Comparison of ENCODE assay signal across 12 mouse cellular contexts in genomic region chr11:63129375-63129774, GRCm38 (mm10). TPM values are rescaled to one million over a fixed set of nuclear protein-coding genes. Genes with fewer than 3 reads are reported as not detected.
DNase-seq lines count a peak whose midpoint lies in the region; ATAC-seq and TF ChIP-seq lines count a peak whose summit lies in the region.
"Had no signal": no experiment of that assay in that cellular context is flagged by ENCODE, and none has a peak within 500 bp of the region (broad histone marks: within the 10 kb centered on the region; RNA-seq: fewer than 3 reads in every experiment).

No protein-coding gene starts in this region.

- 20% methylated on average over 9 of the region's 9 CpGs for WGBS in liver, adult 2 months
- WGBS in liver, postnatal 0 days (ENCODE audit: insufficient replicate concordance) = 13% methylated on average over 9 of the region's 9 CpGs
- 26% methylated on average over 9 of the region's 9 CpGs for WGBS in heart, embryonic 15.5 days
- WGBS in stomach, postnatal 0 days = 21% methylated on average over 9 of the region's 9 CpGs
- WGBS in hindbrain, embryonic 11.5 days = 53% methylated on average over 9 of the region's 9 CpGs
- WGBS in cerebellum, adult 2 months = 45% methylated on average over 9 of the region's 9 CpGs

- peak overlapping the region; percentile 32; the same call in 1 of the 2 replicates for H3K4me3 ChIP-seq in liver, adult 2 months (ENCODE audit: insufficient read depth, low read depth, low read length)
- H3K4me3 ChIP-seq in liver, postnatal 0 days (ENCODE audit: low read depth, low read length) = no peak overlapping the region
- peak overlapping the region; percentile 24 for H3K4me3 ChIP-seq in heart, embryonic 15.5 days
- peak overlapping the region; percentile 63 for H3K4me3 ChIP-seq in stomach, postnatal 0 days (ENCODE audit: low read depth, low read length)
- H3K4me3 ChIP-seq in hindbrain, embryonic 11.5 days (ENCODE audit: low read depth, low read length) = no peak overlapping the region
- no peak overlapping the region for H3K4me3 ChIP-seq in cerebellum, adult 2 months (replicated peaks; ENCODE audit: insufficient read depth, low read depth, low read length)
- H3K4me3 ChIP-seq: embryonic facial prominence, embryonic 15.5 days; hindbrain, embryonic 12.5 days had no signal

- no peaks in the 10 kb centered on the region for H3K9me3 ChIP-seq in liver, postnatal 0 days (ENCODE audit: low read length)
- H3K9me3 ChIP-seq in heart, embryonic 15.5 days (replicated peaks) = no peaks in the 10 kb centered on the region
- no peaks in the 10 kb centered on the region for H3K9me3 ChIP-seq in stomach, postnatal 0 days (ENCODE audit: control insufficient read depth, low read length)
- H3K9me3 ChIP-seq in hindbrain, embryonic 11.5 days (ENCODE audit: control insufficient read depth, low read length) = no peaks in the 10 kb centered on the region
- H3K9me3 ChIP-seq: embryonic facial prominence, embryonic 15.5 days; hindbrain, embryonic 12.5 days had no signal

- H3K9ac ChIP-seq in liver, adult 2 months (ENCODE audit: low read depth, low read length) = no peak overlapping the region
- H3K9ac ChIP-seq in liver, postnatal 0 days (replicated peaks) = no peak overlapping the region
- H3K9ac ChIP-seq in heart, embryonic 15.5 days = no peak overlapping the region
- peak overlapping the region; percentile 41; the same call in 1 of the 2 replicates for H3K9ac ChIP-seq in stomach, postnatal 0 days (ENCODE audit: low read length)
- H3K9ac ChIP-seq in hindbrain, embryonic 11.5 days (ENCODE audit: low read depth, low read length) = no peak overlapping the region
- H3K9ac ChIP-seq: embryonic facial prominence, embryonic 15.5 days; hindbrain, embryonic 12.5 days had no signal

- TF ChIP-seq CTCF in liver, adult 2 months (IDR thresholded peaks at IDR 0.05; ENCODE audit: low read depth, low read length) = no peak
- no peak for TF ChIP-seq CTCF in liver, postnatal 0 days (IDR thresholded peaks at IDR 0.05; ENCODE audit: low read depth)
- TF ChIP-seq CTCF in stomach, postnatal 0 days (IDR thresholded peaks at IDR 0.05; ENCODE audit: low read depth) = no peak
- no peak for TF ChIP-seq CTCF in cerebellum, adult 2 months (IDR thresholded peaks at IDR 0.05; ENCODE audit: borderline replicate concordance, insufficient read depth, low read depth, low read length)

- no peak for DNase-seq in liver, adult 2 months (ENCODE audit: extremely low read depth, low read depth, low spot score)
- DNase-seq in liver, postnatal 0 days = no peak
- DNase-seq in kidney, postnatal 36 days = peak; percentile 65 to 76
- DNase-seq in stomach, postnatal 0 days (ENCODE audit: low spot score) = peak; percentile 49
- DNase-seq in hindbrain, embryonic 11.5 days (ENCODE audit: low spot score) = no peak
- no peak for DNase-seq in embryo, embryonic 10.5 days (ENCODE audit: low spot score)
- no peak for DNase-seq in cerebellum, adult 2 months
- DNase-seq: liver; thymus, postnatal 25 days had no signal

- H3K36me3 ChIP-seq in liver, adult 2 months (ENCODE audit: control insufficient read depth, insufficient read depth, low read length) = no peaks in the 10 kb centered on the region
- no peaks in the 10 kb centered on the region; the same call in 1 of the 2 replicates for H3K36me3 ChIP-seq in liver, postnatal 0 days (replicated peaks; ENCODE audit: insufficient read depth, low read length)
- H3K36me3 ChIP-seq in heart, embryonic 15.5 days = peaks cover 3% of the 10 kb centered on the region; the same call in 1 of the 2 replicates
- H3K36me3 ChIP-seq in stomach, postnatal 0 days (ENCODE audit: control insufficient read depth, insufficient read depth, low read length) = no peaks in the 10 kb centered on the region; the same call in 1 of the 2 replicates
- no peaks in the 10 kb centered on the region for H3K36me3 ChIP-seq in hindbrain, embryonic 11.5 days (ENCODE audit: control insufficient read depth, insufficient read depth, low read length)
- H3K36me3 ChIP-seq: embryonic facial prominence, embryonic 15.5 days; hindbrain, embryonic 12.5 days had no signal

- no peak overlapping the region for H3K27ac ChIP-seq in liver, adult 2 months (replicated peaks; ENCODE audit: insufficient read depth, low read depth, low read length)
- no peak overlapping the region for H3K27ac ChIP-seq in liver, postnatal 0 days (ENCODE audit: low read depth)
- H3K27ac ChIP-seq in heart, embryonic 15.5 days = peak overlapping the region; percentile 47
- peak overlapping the region; percentile 58; the same call in 1 of the 2 replicates for H3K27ac ChIP-seq in stomach, postnatal 0 days (replicated peaks)
- no peak overlapping the region for H3K27ac ChIP-seq in hindbrain, embryonic 11.5 days (ENCODE audit: low read depth, low read length)
- H3K27ac ChIP-seq in cerebellum, adult 2 months (ENCODE audit: insufficient read depth, low read length) = no peak overlapping the region
- H3K27ac ChIP-seq: embryonic facial prominence, embryonic 15.5 days; hindbrain, embryonic 12.5 days had no signal

- no peaks in the 10 kb centered on the region for H3K79me2 ChIP-seq in liver, adult 2 months (ENCODE audit: control insufficient read depth, insufficient read depth, low read length)

- H3K27me3 ChIP-seq in liver, adult 2 months (ENCODE audit: control insufficient read depth, insufficient read depth, low read length) = peaks cover 4% of the 10 kb centered on the region
- peaks cover 21% of the 10 kb centered on the region for H3K27me3 ChIP-seq in liver, postnatal 0 days (ENCODE audit: insufficient read depth, low read length)
- H3K27me3 ChIP-seq in heart, embryonic 15.5 days = peaks cover 3% of the 10 kb centered on the region; the same call in 1 of the 2 replicates
- no peaks in the 10 kb centered on the region for H3K27me3 ChIP-seq in stomach, postnatal 0 days (ENCODE audit: control insufficient read depth, insufficient read depth, low read length)
- H3K27me3 ChIP-seq in hindbrain, embryonic 11.5 days (ENCODE audit: control insufficient read depth, insufficient read depth, low read length) = peaks cover 31% of the 10 kb centered on the region
- H3K27me3 ChIP-seq in cerebellum, adult 2 months (ENCODE audit: control insufficient read depth, insufficient read depth, low read length) = no peaks in the 10 kb centered on the region; the same call in 1 of the 2 replicates

- no peak for TF ChIP-seq POLR2A in liver, adult 2 months (IDR thresholded peaks at IDR 0.05; ENCODE audit: extremely low read depth, insufficient read depth, low read length)
- TF ChIP-seq POLR2A in cerebellum, adult 2 months (IDR thresholded peaks at IDR 0.05; ENCODE audit: borderline replicate concordance, insufficient read depth, low read length) = no peak

- no peak for ATAC-seq in liver, postnatal 0 days
- ATAC-seq in heart, embryonic 15.5 days (replicated peaks; ENCODE audit: insufficient number of reproducible peaks, insufficient read depth, low FRiP score, low read depth) = no peak
- no peak for ATAC-seq in stomach, postnatal 0 days (ENCODE audit: low FRiP score, low TSS enrichment)
- ATAC-seq in hindbrain, embryonic 11.5 days (ENCODE audit: low FRiP score) = no peak

- H3K4me2 ChIP-seq in liver, postnatal 0 days (ENCODE audit: low read depth, low read length) = no peak overlapping the region
- peak overlapping the region; percentile 83 for H3K4me2 ChIP-seq in heart, embryonic 15.5 days
- peak overlapping the region; percentile 40 for H3K4me2 ChIP-seq in stomach, postnatal 0 days (replicated peaks; ENCODE audit: low read depth)
- H3K4me2 ChIP-seq in hindbrain, embryonic 11.5 days (replicated peaks; ENCODE audit: low read depth, low read length) = no peak overlapping the region
- H3K4me2 ChIP-seq: embryonic facial prominence, embryonic 15.5 days; hindbrain, embryonic 12.5 days had no signal

- no peaks in the 10 kb centered on the region for H3K4me1 ChIP-seq in liver, adult 2 months (ENCODE audit: control insufficient read depth, insufficient read depth, low read length)
- peaks cover 6% of the 10 kb centered on the region; the same call in 1 of the 2 replicates for H3K4me1 ChIP-seq in liver, postnatal 0 days (ENCODE audit: insufficient read depth)
- H3K4me1 ChIP-seq in heart, embryonic 15.5 days (replicated peaks) = peaks cover 51% of the 10 kb centered on the region
- peaks cover 10% of the 10 kb centered on the region for H3K4me1 ChIP-seq in stomach, postnatal 0 days (replicated peaks; ENCODE audit: control insufficient read depth, insufficient read depth)
- peaks cover 6% of the 10 kb centered on the region for H3K4me1 ChIP-seq in hindbrain, embryonic 11.5 days (replicated peaks; ENCODE audit: control insufficient read depth, insufficient read depth, low read length)
- H3K4me1 ChIP-seq in cerebellum, adult 2 months (ENCODE audit: control insufficient read depth, insufficient read depth, low read length) = peaks cover 17% of the 10 kb centered on the region

- TF ChIP-seq EP300 in liver, postnatal 0 days (IDR thresholded peaks at IDR 0.05; ENCODE audit: low read depth) = no peak
- TF ChIP-seq EP300 in stomach, postnatal 0 days (optimal IDR thresholded peaks at IDR 0.05) = no peak

RNA-seq across cellular contexts. Expression of gene Pmp22, which starts 0.6 kb away (rescaled TPM):
- 1.8 TPM in 2 replicates for total RNA-seq in liver, adult 2 months (2014; rRNA removed)
- 2.0 and 3.3 TPM in 2 replicates for polyA plus RNA-seq in liver, adult 2 months (2012; rRNA removed)
- polyA plus RNA-seq in liver, postnatal 0 days (2015; fragmentation: Nextera tagmentation; extraction: Ambion mirVana) = 12.1 and 12.9 TPM in 2 replicates
- polyA plus RNA-seq in heart, embryonic 15.5 days (2015; fragmentation: Nextera tagmentation; extraction: Ambion mirVana) = 107 and 133 TPM in 2 replicates
- 96.7 and 102 TPM in 2 replicates for polyA plus RNA-seq in stomach, postnatal 0 days (2015; fragmentation: Nextera tagmentation; extraction: Ambion mirVana)
- 58.0 and 64.2 TPM in 2 replicates for polyA plus RNA-seq in hindbrain, embryonic 11.5 days (2014; fragmentation: Nextera tagmentation; extraction: Ambion mirVana)
- polyA plus RNA-seq in cerebellum, adult 2 months (2012; rRNA removed) = 52.5 and 60.8 TPM in 2 replicates

Comparison
In these comparisons a context has a peak if more than half of its experiments do, and no peak if none do; other contexts are left out.
1. H3K4me3 ChIP-seq: peak in liver, adult 2 months (single experiment), heart, embryonic 15.5 days (single experiment) and stomach, postnatal 0 days (single experiment); none in liver, postnatal 0 days (single experiment), hindbrain, embryonic 11.5 days (single experiment) and cerebellum, adult 2 months (single experiment).
2. DNase-seq: peak in kidney, postnatal 36 days (2 of 2) and stomach, postnatal 0 days (single experiment); none in liver, adult 2 months (single experiment), liver, postnatal 0 days (single experiment), hindbrain, embryonic 11.5 days (single experiment), embryo, embryonic 10.5 days (single experiment) and cerebellum, adult 2 months (0 of 2).
3. H3K27ac ChIP-seq: peak in heart, embryonic 15.5 days (single experiment) and stomach, postnatal 0 days (single experiment); none in liver, adult 2 months (single experiment), liver, postnatal 0 days (single experiment), hindbrain, embryonic 11.5 days (single experiment) and cerebellum, adult 2 months (single experiment).
4. H3K4me2 ChIP-seq: peak in heart, embryonic 15.5 days (single experiment) and stomach, postnatal 0 days (single experiment); none in liver, postnatal 0 days (single experiment) and hindbrain, embryonic 11.5 days (single experiment).